Mouse (Mus musculus) T-helper 17 cell (primary cell): ENCODE results near the gene Spg21.

ENCODE experiments used
- in situ Hi-C, 2 experiments: fragments of 300-600 bp; cut with MboI, MseI; formaldehyde crosslinking; loops; 1 replicate in 1 of 2; 2 replicates in 1 of 2; pipeline ENCODE4 v1.15.1; 2025; ENCODE audit warnings: high pct_unique_total_duplicates in 2 of 2

The Spg21 gene

GRCm38 (mm10) chr9:65472769-65473168, 12.0 kb downstream of the Spg21 start:
- in situ Hi-C loops, result loop anchor here in 1 of 2 experiments (10.0 kb wide), 2 partner anchors 772 to 812 kb away; no protein-coding TSS in a partner anchor

GRCm38 (mm10) chr9:65479158-65479557, 18.4 kb downstream of the Spg21 start:
- in situ Hi-C loops, result loop anchor here in 1 of 2 experiments (10.0 kb wide), 2 partner anchors 766 to 806 kb away; no protein-coding TSS in a partner anchor

GRCm38 (mm10) chr9:65480071-65480470, 19.3 kb downstream of the Spg21 start:
- in situ Hi-C loops, result no loop called here

- in situ Hi-C loops, result no loop called here
These were observed 30.7 kb downstream of the Spg21 start for GRCm38 (mm10) chr9:65491476-65491875.

- in situ Hi-C loops, result no loop called here
These were observed 31.6 kb downstream of the Spg21 start for GRCm38 (mm10) chr9:65492351-65492750.

GRCm38 (mm10) chr9:65492851-65493250, 32.1 kb downstream of the Spg21 start:
- in situ Hi-C loops, result no loop called here

- in situ Hi-C loops, result no loop called here
These were observed 41.4 kb downstream of the Spg21 start for GRCm38 (mm10) chr9:65502146-65502545.

- in situ Hi-C loops, result no loop called here
These were observed 42.2 kb downstream of the Spg21 start for GRCm38 (mm10) chr9:65502721-65503505.

GRCm38 (mm10) chr9:65508449-65508848, 47.7 kb downstream of the Spg21 start:
- in situ Hi-C loops, result no loop called here

GRCm38 (mm10) chr9:65512520-65512919, 51.8 kb downstream of the Spg21 start:
- in situ Hi-C loops, result no loop called here

GRCm38 (mm10) chr9:65514431-65514830, 53.7 kb downstream of the Spg21 start:
- in situ Hi-C loops, result no loop called here

GRCm38 (mm10) chr9:65514851-65515261, 54.1 kb downstream of the Spg21 start:
- in situ Hi-C loops, result no loop called here

- in situ Hi-C loops, result loop anchor here (5.0 kb wide), 2 partner anchors 42 to 57 kb away; no protein-coding TSS in a partner anchor
These were observed 59.2 kb downstream of the Spg21 start, which contains the start of gene Ankdd1a for GRCm38 (mm10) chr9:65519807-65520504. Gene Ankdd1a (minus strand): TSS chr9:65520193.

GRCm38 (mm10) chr9:65520505-65520876, 59.7 kb downstream of the Spg21 start:
- in situ Hi-C loops, result loop anchor here (5.0 kb wide), 2 partner anchors 42 to 57 kb away; no protein-coding TSS in a partner anchor

- in situ Hi-C loops, result loop anchor here (5.0 kb wide), 2 partner anchors 39 to 54 kb away; no protein-coding TSS in a partner anchor
These were observed 63.0 kb downstream of the Spg21 start for GRCm38 (mm10) chr9:65523611-65524364.

- in situ Hi-C loops, result no loop called here
These were observed 64.9 kb downstream of the Spg21 start for GRCm38 (mm10) chr9:65525445-65526195.

- in situ Hi-C loops, result no loop called here
These were observed 67.8 kb downstream of the Spg21 start for GRCm38 (mm10) chr9:65528417-65529038.

GRCm38 (mm10) chr9:65529659-65530058, 68.9 kb downstream of the Spg21 start:
- in situ Hi-C loops, result no loop called here

GRCm38 (mm10) chr9:65531283-65531682, 70.5 kb downstream of the Spg21 start:
- in situ Hi-C loops, result no loop called here

GRCm38 (mm10) chr9:65532986-65533385, 72.2 kb downstream of the Spg21 start:
- in situ Hi-C loops, result no loop called here
